8 mouse cellular contexts compared by ENCODE assay signal in genomic region chr4:132884064-132884843, GRCm38 (mm10). TPM values are rescaled to one million over a fixed set of nuclear protein-coding genes. Genes with fewer than 3 reads are reported as not detected.
A peak's percentile ranks its signal among the peaks of the same experiment; 100 is the strongest.
DNase-seq lines count a peak whose midpoint lies in the region; ATAC-seq and TF ChIP-seq lines count a peak whose summit lies in the region.

Gene Stx12 (minus strand): TSS chr4:132884509.

- H3K4me1 ChIP-seq in hindbrain, postnatal 0 days (ENCODE audit: insufficient read depth, low read length), result peaks cover 11% of the 10 kb centered on the region; the same call in 1 of the 2 replicates

- H3K27me3 ChIP-seq in hindbrain, postnatal 0 days (ENCODE audit: insufficient read depth, low read length), result no peaks in the 10 kb centered on the region

- no peaks in the 10 kb centered on the region for H3K9me3 ChIP-seq in hindbrain, postnatal 0 days (ENCODE audit: low read length)

- H3K36me3 ChIP-seq in hindbrain, postnatal 0 days (ENCODE audit: insufficient read depth, low read length), result peaks cover 5% of the 10 kb centered on the region; the same call in 1 of the 2 replicates

- peak; percentile 96 for ATAC-seq in hindbrain, postnatal 0 days
- ATAC-seq in megakaryocyte, adult 5-6 weeks (ENCODE audit: poor library complexity, severe bottlenecking), result peak; percentile 71

- peak within 1 kb of the TSS; percentile 93 for H3K4me2 ChIP-seq in hindbrain, postnatal 0 days (ENCODE audit: low read depth, low read length)

- peak within 1 kb of the TSS; percentile 76 for H3K4me3 ChIP-seq in gastrocnemius, adult 2 months
- H3K4me3 ChIP-seq in hindbrain, postnatal 0 days (ENCODE audit: low read length), result peak within 1 kb of the TSS; percentile 95
- peak within 1 kb of the TSS; percentile 93 for H3K4me3 ChIP-seq in left cerebral cortex, adult 2 months

- H3K27ac ChIP-seq in gastrocnemius, adult 2 months, result peak within 1 kb of the TSS; percentile 90
- H3K27ac ChIP-seq in hindbrain, postnatal 0 days, result peak within 1 kb of the TSS; percentile 88
- H3K27ac ChIP-seq in left cerebral cortex, adult 2 months, result peak within 1 kb of the TSS; percentile 93

- WGBS in hindbrain, postnatal 0 days, result under 1% methylated on average over 71 of the region's 72 CpGs

- peak within 1 kb of the TSS; percentile 93 for H3K9ac ChIP-seq in hindbrain, postnatal 0 days (replicated peaks; ENCODE audit: low read length)

- no peak for TF ChIP-seq CTCF in gastrocnemius, adult 2 months (IDR thresholded peaks at IDR 0.05)
- no peak for TF ChIP-seq CTCF in hindbrain, postnatal 0 days (IDR thresholded peaks at IDR 0.05; ENCODE audit: low read depth)
- no peak; the same call in 1 of the 2 replicates for TF ChIP-seq CTCF in left cerebral cortex, adult 2 months (IDR thresholded peaks at IDR 0.05)

- intact Hi-C loops in gastrocnemius, adult 2 months (cut with DNase I), result loop anchor here (5.0 kb wide), 1 partner anchor 38 kb away; the partner anchor contains the start of gene Fam76a
- intact Hi-C loops in left cerebral cortex, adult 2 months (cut with DNase I), result loop anchor here (1.0 to 2.0 kb wide), 2 partner anchors 39 to 41 kb away; partner anchors contain the start of genes Fam76a and Ppp1r8

- DNase-seq in WW6 (ENCODE audit: low read depth, low spot score), result peak; percentile 77
- DNase-seq in cerebellum, postnatal 4 days (ENCODE audit: low spot score in 2 of 2), result peak; percentile 75 to 92
- peak; percentile 94 for DNase-seq in gastrocnemius, adult 2 months
- DNase-seq in hindbrain, postnatal 0 days (ENCODE audit: low spot score), result peak; percentile 96
- peak; percentile 90 for DNase-seq in left cerebral cortex, adult 2 months (ENCODE audit: extremely low spot score in 1 of 2, low spot score in 2 of 2)
- peak; percentile 85 to 90 for DNase-seq in right cerebral cortex, adult 2 months (ENCODE audit: low spot score in 2 of 2)
- DNase-seq in urinary bladder, postnatal 14 days (ENCODE audit: low spot score), result peak; percentile 89

RNA-seq across cellular contexts. Expression of gene Stx12, which starts in this region (rescaled TPM):
- 10 to 100 TPM; 24.1 to 25.7 TPM for total RNA-seq in gastrocnemius, adult 2 months (2021)
- total RNA-seq in hindbrain, postnatal 0 days (2014; rRNA removed), result 107 TPM in 2 replicates
- polyA plus RNA-seq in hindbrain, postnatal 0 days (2015; fragmentation: Nextera tagmentation; extraction: Ambion mirVana), result 136 and 137 TPM in 2 replicates
- 100 to 1,000 TPM; 101 to 110 TPM for total RNA-seq in left cerebral cortex, adult 2 months (2021)
- total RNA-seq in megakaryocyte, adult 5-6 weeks (2015), result 43.9 and 53.0 TPM in 2 replicates
- total RNA-seq in megakaryocyte, adult 5-6 weeks (2017), result 49.9 and 51.0 TPM in 2 replicates

Comparison
In these comparisons a context has a peak if more than half of its experiments do, and no peak if none do; other contexts are left out.
1. Peak in every context shown above with its lines: DNase-seq, ATAC-seq, H3K4me3 ChIP-seq and H3K27ac ChIP-seq.